Mouse (Mus musculus): ENCODE measurements around the gene Vdac1. TPM values are rescaled to one million over a fixed set of nuclear protein-coding genes. Genes with fewer than 3 reads are reported as not detected.
A peak's percentile ranks its signal among the peaks of the same experiment; 100 is the strongest.
"Not testable (repeated sequence)": the region's sequence is repeated elsewhere in the genome, so short reads cannot be mapped to it uniquely, and the experiment has no call there.

The Vdac1 gene
- polyA plus RNA-seq, 2 experiments from 2014 or later = 67.5 to 104 TPM

GRCm38 (mm10) chr11:52344991-52345777 is 15.5 kb upstream of the Vdac1 start:
- ATAC-seq = no peak

- ATAC-seq = peak; percentile 65
Observed at GRCm38 (mm10) chr11:52345939-52346634, 14.6 kb upstream of the Vdac1 start.

GRCm38 (mm10) chr11:52346635-52347005 is 14.0 kb upstream of the Vdac1 start:
- peak; percentile 28 for ATAC-seq

- no peak for ATAC-seq
Observed at GRCm38 (mm10) chr11:52348156-52348555, 12.5 kb upstream of the Vdac1 start.

GRCm38 (mm10) chr11:52348724-52349123 is 11.9 kb upstream of the Vdac1 start:
- no peak for ATAC-seq

- peak; percentile 77 for ATAC-seq
Observed at GRCm38 (mm10) chr11:52350924-52351323, 9.7 kb upstream of the Vdac1 start.

- ATAC-seq = peak; percentile 68
Observed at GRCm38 (mm10) chr11:52352271-52352670, 8.4 kb upstream of the Vdac1 start.

- no peak for ATAC-seq
Observed at GRCm38 (mm10) chr11:52354644-52355043, 6.0 kb upstream of the Vdac1 start.

- no peak for ATAC-seq
Observed at GRCm38 (mm10) chr11:52355601-52356000, 5.1 kb upstream of the Vdac1 start.

GRCm38 (mm10) chr11:52357091-52357490 is 3.6 kb upstream of the Vdac1 start:
- not testable (repeated sequence) for ATAC-seq

GRCm38 (mm10) chr11:52358520-52358919 is 2.1 kb upstream of the Vdac1 start:
- no peak for ATAC-seq

- ATAC-seq = no peak
Observed at GRCm38 (mm10) chr11:52359686-52360470, 782 bp upstream of the Vdac1 start.

GRCm38 (mm10) chr11:52361287-52361921 is 744 bp downstream of the Vdac1 start:
- peak; percentile 2 for ATAC-seq

GRCm38 (mm10) chr11:52364376-52364775 is 3.7 kb downstream of the Vdac1 start:
- no peak for ATAC-seq

- ATAC-seq = no peak
Observed at GRCm38 (mm10) chr11:52365143-52365542, 4.5 kb downstream of the Vdac1 start.

- no peak for ATAC-seq
Observed at GRCm38 (mm10) chr11:52366358-52366757, 5.7 kb downstream of the Vdac1 start.

GRCm38 (mm10) chr11:52368176-52368985 is 7.7 kb downstream of the Vdac1 start:
- no peak for ATAC-seq

- ATAC-seq = no peak
Observed at GRCm38 (mm10) chr11:52369252-52370134, 8.8 kb downstream of the Vdac1 start.

- ATAC-seq = no peak
Observed at GRCm38 (mm10) chr11:52370135-52370452, 9.4 kb downstream of the Vdac1 start.

GRCm38 (mm10) chr11:52370538-52370937 is 9.9 kb downstream of the Vdac1 start:
- ATAC-seq = no peak

GRCm38 (mm10) chr11:52373841-52374240 is 13.2 kb downstream of the Vdac1 start:
- no peak for ATAC-seq
